Mouse (Mus musculus) brown adipose tissue, adult 24 weeks (tissue): Measurements from ENCODE around the gene Ier5. TPM values are rescaled to one million over a fixed set of nuclear protein-coding genes. Genes with fewer than 3 reads are reported as not detected.

ENCODE experiments used
- H3K27ac ChIP-seq: fragments of 200-500 bp; replicated peaks from 2 replicates; pipeline ENCODE4 v1.5.1; 2012; ENCODE audit warnings: low read depth, mild to moderate bottlenecking, low read length
- H3K4me1 ChIP-seq: fragments of 200-500 bp; 2 replicates; pipeline ENCODE4 v1.6.1; 2012; ENCODE audit warnings: low read length, mixed read lengths; ENCODE audit not compliant: control insufficient read depth, insufficient read depth, insufficient read length
- H3K4me3 ChIP-seq: fragments of 200-500 bp; 2 replicates; pipeline ENCODE4 v1.5.1; 2012; ENCODE audit warnings: low read depth, mild to moderate bottlenecking, low read length, moderate library complexity; ENCODE audit not compliant: insufficient read depth
- polyA plus RNA-seq: library from polyadenylated mRNA; stranded (reverse); fragments of >200 nt; gene quantifications from 2 replicates; pipeline ENCODE4 v1.2.4, GENCODE M21; 2012; ENCODE audit not compliant: missing spikeins, insufficient read depth, insufficient read length

The Ier5 gene
- polyA plus RNA-seq, 1 experiment = 3.2 TPM

DNA sequence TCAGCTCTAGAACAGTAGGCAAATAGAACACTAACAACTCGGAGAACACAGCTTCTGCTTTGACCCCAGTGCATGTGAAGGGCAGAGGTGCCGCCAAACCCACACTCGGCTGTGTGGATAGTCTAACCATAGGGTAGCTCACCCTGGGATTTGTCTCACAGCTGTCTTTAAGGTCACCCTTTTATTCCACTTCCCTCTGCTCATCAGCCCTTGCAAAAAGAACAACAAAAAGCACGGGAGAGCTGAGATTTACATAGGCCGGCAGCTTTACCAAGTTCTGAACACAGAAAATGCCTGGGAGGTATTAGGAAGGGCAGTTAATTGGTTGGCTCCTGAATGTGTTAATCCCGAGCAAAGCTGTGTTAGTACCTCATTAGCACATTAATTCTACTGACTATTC lies 12.1 kb upstream of the Ier5 start:
- Histone ChIP-seq H3K4me3 (no peak overlapping the region), H3K27ac (no peak overlapping the region), H3K4me1 (peaks cover 4% of the 10 kb centered on the region; the same call in 1 of the 2 replicates)

DNA sequence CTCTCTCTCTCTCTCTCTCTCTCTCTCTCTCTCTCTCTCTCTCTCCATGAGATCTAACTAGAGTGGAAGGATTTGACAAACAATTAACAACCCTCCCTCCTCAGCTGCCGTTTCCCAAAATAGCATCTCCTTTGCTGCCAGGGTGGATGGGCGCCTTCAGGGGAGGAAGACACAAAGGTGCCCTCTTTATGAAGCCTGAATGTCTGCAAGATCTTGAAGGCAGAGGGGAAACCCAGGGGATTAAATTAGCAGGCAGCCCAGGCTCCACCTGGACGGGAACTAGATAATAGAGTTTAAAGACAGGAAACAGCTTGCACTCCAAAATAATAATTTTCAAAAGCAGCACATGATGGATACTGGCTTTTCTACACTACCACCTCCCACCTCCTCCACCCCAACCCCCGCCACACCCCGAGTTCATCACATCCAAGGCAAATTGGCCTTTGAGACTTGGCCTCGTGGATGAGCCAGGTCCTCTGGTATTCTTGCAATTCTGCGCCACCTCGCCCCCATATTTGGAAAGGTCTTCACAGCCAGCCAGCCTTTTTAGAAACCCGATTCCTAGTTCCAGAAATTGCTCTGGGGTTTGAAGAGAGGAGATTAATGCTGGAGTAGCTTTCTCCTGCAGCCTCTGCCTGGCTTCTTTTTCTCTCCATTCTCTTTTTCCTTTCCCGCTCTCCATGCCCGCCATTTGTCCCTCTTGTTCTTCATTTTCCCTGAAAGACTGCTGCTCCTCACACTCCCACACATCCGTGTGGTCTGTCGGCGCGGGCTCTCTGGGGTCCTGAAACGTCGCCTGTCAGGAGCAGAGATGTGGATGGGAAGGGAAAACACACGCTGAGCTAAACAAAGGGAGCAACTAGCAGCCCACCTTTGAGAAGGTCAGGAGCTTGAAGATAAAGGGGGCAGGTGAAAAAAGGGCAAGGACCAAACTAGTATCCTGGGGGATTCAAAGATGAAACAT lies 10.2 kb upstream of the Ier5 start:
- H3K4me3 ChIP-seq = no peak overlapping the region
- H3K27ac ChIP-seq = no peak overlapping the region

DNA sequence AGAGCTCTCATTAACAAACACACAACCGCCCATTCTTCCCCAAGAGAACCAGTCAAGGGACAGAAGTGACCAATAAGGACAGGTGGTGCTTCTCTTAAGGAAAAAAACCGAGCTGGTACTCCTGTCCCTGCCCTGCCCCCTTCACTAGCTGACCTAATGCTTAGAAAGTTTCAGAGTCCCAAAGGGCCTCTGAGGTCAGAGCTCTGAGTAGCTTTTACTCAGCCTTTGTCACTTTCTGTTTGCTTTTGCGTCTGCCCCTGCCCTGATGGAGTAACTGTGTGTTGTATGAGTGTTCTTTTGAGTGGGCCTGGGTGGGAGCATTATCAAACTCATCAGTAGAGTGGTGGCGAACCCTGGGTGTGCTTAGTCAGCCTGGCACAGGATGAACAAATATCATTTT lies 9.0 kb upstream of the Ier5 start:
- Histone ChIP-seq H3K4me3 (no peak overlapping the region), H3K27ac (no peak overlapping the region), H3K4me1 (peaks cover 4% of the 10 kb centered on the region; the same call in 1 of the 2 replicates)

More for the DNA sequence above, 10.2 kb upstream of the Ier5 start:
- peaks cover 4% of the 10 kb centered on the region; the same call in 1 of the 2 replicates for H3K4me1 ChIP-seq

DNA sequence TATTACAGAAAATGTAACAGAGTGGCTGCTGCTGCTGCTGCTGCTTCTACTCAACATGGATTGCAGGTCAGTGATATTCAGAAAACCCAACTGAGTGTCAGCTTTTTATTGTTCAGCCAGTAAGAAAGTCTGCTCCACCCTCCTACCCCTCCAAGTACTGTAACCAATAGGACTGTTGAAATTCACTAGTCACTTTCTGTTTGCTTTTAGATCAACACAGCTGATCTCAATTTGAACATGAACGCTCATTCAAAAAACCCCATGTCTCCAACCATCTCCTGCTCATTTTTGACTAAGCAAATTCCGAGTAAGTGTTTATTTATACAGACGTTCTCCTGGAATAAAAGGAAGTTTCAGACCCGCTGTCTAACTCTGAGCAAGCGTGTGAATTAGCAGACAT lies 8.4 kb upstream of the Ier5 start:
- H3K4me1 ChIP-seq = peaks cover 4% of the 10 kb centered on the region; the same call in 1 of the 2 replicates
- H3K4me3 ChIP-seq = no peak overlapping the region
- no peak overlapping the region for H3K27ac ChIP-seq

DNA sequence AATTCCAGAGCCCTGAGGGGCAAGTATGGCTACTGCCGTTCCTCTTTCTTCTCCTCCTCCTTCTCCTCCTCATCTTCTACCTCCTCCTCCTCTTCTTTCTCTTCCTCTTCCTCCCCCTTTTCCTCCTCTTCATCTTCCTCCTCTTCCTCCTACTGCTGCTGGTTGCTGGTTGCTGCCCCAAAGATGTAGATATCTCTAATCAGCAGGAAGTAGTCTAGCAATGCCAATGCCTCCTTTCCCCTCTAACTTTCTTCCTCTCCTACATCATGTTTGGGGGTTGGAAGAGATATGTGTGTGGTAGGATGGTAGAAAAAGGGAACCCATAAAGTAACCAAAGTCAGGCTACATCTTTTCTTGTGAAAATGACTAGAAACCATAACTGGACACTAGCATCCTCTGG lies 6.9 kb upstream of the Ier5 start:
- Histone ChIP-seq H3K4me1 (peaks cover 4% of the 10 kb centered on the region; the same call in 1 of the 2 replicates), H3K27ac (no peak overlapping the region), H3K4me3 (no peak overlapping the region)

DNA sequence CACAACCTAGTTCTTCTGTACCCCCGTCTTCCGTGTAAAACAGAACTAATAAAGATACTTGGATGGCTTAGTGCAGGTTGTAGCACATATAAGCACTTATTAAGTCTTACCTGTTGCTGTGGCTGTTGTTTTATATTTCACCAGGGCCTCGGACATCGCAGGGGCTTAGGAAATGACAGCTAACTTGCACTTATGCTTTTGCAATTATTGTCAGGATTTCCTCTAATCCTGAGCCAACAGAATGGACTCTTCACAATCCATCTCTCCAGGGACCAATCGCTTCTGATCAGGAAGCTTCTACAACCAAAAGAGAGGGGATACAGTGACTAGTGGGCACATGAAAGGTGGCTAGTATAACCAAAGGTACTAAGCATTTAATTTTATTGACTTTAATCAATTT lies 4.6 kb upstream of the Ier5 start:
- H3K27ac ChIP-seq = no peak overlapping the region
- no peaks in the 10 kb centered on the region for H3K4me1 ChIP-seq
- no peak overlapping the region for H3K4me3 ChIP-seq

DNA sequence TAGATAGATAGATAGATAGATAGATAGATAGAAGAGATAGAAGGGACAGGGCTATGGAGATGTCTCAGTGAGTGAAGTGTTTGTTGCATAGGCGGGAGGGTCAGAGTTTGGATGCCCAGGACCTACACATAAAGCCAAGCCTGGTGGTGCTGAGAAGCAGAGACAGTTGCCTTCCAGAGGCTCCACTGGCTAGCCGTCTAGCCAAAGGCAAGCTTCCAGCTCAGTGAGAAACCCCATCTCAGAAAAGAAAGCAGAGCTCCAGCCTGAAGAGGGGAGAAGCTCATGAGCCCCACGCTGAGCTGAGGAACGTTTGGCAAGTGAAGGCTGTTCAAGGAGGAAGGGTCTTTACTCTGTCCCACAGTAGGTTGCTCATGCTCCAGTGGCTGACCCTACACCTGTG lies 3.2 kb upstream of the Ier5 start:
- H3K27ac ChIP-seq = no peak overlapping the region
- H3K4me1 ChIP-seq = no peaks in the 10 kb centered on the region
- no peak overlapping the region for H3K4me3 ChIP-seq

DNA sequence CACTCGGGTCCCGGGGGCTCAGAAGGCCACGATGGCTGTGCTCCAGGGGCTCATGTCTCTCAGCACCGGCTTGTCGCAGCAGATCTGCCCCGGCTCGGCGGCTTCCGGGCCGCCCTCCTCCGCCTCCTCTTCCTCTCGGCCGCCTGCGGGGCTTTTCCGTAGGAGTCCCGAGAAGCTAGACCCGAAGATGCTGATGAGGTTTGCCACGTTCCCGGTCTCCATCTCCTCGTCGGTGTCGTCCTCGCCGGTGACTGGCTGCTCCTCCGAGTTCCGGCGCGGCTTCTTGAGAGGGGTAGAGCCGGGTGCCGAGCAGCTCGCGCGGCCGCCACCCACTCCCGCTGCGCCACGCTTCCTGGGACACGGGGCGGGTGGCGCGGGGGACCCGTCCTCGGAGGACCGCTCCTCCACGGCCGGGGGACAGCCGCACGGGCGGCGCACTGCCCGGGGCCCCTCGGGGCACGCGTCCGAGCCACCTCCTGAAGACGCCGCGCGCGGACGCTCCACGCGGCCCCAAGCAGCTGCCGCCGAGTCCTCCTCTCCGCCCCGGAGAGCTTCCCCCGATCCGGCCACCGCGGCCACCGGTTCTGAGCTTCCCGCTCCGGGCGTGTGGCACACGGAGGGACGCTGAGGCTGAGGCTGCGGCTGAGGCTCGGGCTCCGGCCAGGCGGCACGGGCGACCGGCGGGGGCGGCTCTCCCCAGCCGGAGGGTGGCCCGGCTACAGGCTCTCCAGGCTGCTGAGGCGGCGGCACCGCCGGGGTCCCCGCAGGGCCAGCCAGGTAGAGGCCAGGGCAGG lies 753 bp downstream of the Ier5 start:
- Histone ChIP-seq H3K4me3 (peak overlapping the region; percentile 77), H3K27ac (peak overlapping the region; percentile 85), H3K4me1 (0 out of 2 replicates have a peak, but pooled peaks cover under 1% of the 10 kb centered on the region)

DNA sequence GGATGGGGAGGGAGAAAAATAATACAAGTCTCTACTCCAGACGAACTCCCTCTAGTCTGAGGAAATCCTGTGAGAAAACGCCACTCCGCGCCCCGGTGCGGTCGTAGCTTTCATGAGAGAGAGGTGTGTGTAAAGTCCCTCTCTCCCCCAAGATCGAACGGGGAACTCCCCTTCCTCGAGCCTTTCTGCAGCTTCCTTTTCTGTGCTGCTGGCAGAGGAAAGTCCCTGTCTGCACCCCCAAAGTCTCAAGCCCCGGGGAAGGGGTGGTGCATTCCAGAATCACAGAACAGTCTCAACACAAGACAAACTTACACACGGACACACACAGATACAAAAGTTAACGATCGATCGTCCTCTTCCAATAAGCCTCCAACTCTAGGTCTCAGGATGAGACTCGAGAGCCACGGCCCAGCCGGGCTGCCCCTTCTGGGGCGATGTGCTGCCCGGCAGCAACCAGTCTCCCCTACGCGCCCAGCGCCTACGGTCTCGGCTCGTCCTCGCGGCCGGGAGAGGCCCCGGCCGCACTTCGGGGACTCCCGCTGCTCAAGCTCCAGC lies 1.4 kb downstream of the Ier5 start:
- Histone ChIP-seq H3K4me3 (peak overlapping the region; percentile 77), H3K4me1 (peaks cover 6% of the 10 kb centered on the region), H3K27ac (peak overlapping the region; percentile 85)

DNA sequence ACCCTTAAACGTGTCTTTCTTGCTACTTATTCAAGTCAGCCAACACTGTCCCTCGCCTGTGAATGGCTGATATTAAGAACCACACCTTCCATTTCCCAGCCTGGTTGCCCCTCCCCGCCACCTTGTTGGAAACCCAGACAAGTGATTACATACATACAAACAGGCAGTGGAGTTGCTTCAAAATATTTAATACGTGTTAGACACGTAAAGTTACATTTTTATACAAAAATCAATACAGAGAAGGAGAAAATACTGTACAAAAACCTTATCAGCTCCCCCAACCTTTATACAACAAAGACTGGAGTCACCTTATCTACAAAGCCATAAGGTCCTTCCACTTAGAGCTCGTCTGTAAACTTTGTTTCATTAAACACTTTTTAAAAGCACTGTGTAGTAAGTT lies 2.1 kb downstream of the Ier5 start:
- Histone ChIP-seq H3K4me1 (peaks cover 12% of the 10 kb centered on the region), H3K4me3 (peak overlapping the region; percentile 77), H3K27ac (no peak overlapping the region)

DNA sequence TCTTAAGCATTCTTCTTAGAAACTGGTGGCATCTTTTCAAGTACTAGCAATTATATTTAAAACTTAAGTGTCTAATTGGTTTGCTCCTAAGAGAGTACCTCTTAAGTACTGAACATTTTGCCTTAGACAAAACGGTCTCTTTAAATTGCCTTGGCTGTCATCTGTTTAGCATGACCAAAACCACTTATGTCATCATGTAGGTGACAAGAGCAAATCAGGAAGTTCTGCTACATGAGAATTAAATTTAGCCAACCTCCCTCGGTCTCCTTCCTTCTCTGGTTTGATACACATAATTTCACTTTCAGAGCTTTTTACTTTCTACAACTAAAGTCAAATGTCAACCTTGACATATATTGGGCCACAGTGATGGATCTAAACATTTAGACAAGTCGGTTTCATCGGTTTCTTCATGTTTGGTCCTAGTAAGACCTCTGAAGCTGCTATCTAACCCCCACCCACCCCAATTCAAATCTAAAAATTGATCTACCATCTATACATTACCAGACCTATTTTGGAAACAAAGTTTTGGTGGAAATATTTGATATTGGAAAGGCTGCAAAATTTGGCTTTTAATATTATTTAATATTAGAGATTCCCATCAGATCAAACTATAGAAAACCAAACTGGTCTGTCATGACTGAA lies 2.7 kb downstream of the Ier5 start:
- H3K27ac ChIP-seq = no peak overlapping the region
- peaks cover 15% of the 10 kb centered on the region for H3K4me1 ChIP-seq
- H3K4me3 ChIP-seq = peak overlapping the region; percentile 24; the same call in 1 of the 2 replicates

DNA sequence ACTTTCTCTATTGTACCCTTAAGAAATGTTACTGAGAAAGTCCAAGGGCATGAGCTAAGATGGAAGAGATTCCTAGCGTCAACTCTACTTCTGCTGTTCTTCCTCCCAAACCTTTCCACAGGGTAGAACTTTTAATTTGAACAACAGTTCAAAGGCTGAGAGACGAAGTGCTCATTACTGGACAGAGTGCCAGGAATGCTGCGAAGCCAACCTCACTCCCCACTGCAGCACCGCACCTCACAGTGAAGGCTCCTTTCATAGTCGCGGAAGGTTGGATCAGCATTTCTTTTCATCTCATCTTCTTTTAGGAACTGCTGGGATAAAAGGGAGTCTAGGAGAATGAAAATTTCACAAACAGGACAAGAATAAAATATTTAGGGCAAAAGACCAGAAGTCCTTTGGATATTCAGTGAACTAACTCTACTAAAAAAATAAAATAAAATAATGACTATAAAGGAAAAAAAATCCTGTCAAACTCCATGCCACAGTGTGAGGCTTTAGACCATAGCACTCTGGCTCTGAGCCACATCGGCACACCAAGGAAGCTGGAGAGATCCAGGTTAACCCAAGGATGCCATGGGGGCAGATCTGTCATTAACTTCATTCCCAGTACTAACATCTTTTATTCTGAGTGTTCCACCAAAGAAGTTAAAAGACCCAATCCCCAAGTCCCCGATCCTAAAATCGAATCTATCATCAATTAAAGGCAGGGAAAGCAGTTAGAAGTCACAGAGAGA lies 5.3 kb downstream of the Ier5 start:
- H3K4me3 ChIP-seq = no peak overlapping the region

DNA sequence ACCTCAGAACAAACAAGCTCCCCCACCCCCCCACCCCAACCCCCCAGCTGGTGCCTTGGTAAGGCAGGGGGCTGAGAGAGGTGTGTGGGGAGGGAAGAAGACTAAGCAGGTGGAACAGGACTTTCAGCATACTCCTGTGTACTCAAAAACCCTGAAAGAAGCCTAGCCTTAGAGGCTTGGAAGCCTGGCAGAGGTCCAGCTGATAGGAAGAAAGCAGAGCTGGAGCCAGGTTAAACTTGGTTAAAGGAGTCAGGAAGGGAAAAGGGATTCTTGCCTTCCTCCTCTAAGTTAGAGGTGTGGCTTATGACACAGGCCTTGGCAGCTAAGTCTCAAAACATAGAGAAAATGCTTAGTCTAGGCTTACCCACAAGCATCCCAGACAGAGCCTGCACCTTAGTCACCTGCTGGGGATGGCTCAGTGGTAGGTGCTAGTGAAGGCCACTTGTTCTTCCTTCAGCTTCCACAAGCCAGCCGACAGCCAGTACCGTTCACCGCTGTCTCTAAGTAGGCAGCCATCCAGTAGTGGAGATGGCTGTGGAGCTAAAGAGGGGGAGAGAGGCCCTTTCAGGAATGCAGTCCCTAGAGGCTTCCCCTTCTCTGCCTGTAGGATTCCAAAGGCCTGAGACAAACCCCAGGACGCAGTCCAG lies 6.2 kb downstream of the Ier5 start:
- no peak overlapping the region; the same call in 1 of the 2 replicates for H3K27ac ChIP-seq
- H3K4me3 ChIP-seq = no peak overlapping the region
- H3K4me1 ChIP-seq = peaks cover 18% of the 10 kb centered on the region

More for the DNA sequence above, 5.3 kb downstream of the Ier5 start:
- peaks cover 18% of the 10 kb centered on the region for H3K4me1 ChIP-seq
- no peak overlapping the region for H3K27ac ChIP-seq
